Mouse (Mus musculus) G1E (cell line): ENCODE data around the gene Brd7.

ENCODE experiments used
- CTCF ChIP-seq: IDR thresholded peaks from 2 replicates; pipeline ENCODE4 v1.5.1; 2012; ENCODE audit warnings: low read depth, low read length, inconsistent platforms, mixed read lengths
- GATA1 ChIP-seq: IDR thresholded peaks from 2 replicates; pipeline ENCODE4 v1.6.1; 2012; ENCODE audit warnings: borderline replicate concordance, low read length, inconsistent platforms, mixed read lengths
- POLR2AphosphoS5 ChIP-seq: IDR thresholded peaks from 2 replicates; pipeline ENCODE4 v1.6.1; 2012; ENCODE audit warnings: low read depth, low read length, inconsistent platforms; ENCODE audit not compliant: insufficient replicate concordance

DNA sequence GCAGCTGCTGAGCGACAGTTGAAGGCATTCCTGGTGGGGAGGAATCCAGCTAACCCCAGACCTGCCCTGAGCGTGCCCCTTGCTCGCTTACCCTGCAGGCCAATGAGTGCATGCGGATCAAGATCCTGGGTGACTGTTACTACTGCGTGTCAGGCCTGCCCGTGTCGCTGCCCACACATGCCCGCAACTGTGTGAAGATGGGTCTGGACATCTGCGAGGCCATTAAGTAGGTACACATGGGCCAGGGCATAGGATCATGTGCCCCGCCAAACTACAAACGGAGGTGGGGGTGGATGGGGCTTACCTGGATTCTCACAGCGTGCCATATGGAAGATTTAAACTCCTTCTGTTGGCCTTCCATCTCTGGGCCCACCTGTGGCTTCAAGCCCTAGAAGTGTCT lies 48.0 kb downstream of the Brd7 start:
- TF ChIP-seq CTCF (no peak), GATA1 (no peak), POLR2AphosphoS5 (no peak)
